Mouse (Mus musculus): ENCODE data around the gene Nadsyn1.
A peak's percentile ranks its signal among the peaks of the same experiment; 100 is the strongest.

Gene Nadsyn1

GRCm38 (mm10) chr7:143822375-143823265 lies at the start of gene Nadsyn1, which contains the start of gene Dhcr7:
Gene Nadsyn1, minus strand, starts transcription at chr7:143822849.
Gene Dhcr7, plus strand, starts transcription at chr7:143823145.
- peak; percentile 100 for DNase-seq

- no peak for DNase-seq
Observed at GRCm38 (mm10) chr7:143868874-143869273, 46.2 kb upstream of the Nadsyn1 start.

DNA sequence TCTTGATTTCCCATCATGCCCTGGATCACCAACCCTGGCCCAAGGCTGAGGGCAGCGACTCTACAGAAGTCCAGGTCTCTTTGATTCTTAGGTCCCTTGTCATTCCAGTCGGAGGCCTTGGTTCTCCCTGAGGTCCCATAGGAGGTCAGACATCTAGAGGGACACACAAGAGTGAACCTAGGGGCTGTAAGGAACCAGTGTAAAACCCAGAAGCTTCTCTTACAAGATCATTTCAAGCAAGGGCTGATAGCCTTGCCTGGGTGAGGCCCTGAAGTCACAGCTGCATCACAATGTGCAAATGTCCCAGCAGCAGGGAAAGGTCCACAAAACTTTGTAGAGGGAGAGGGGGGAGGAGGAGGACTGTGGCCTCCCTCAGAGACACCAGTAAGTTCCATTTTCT lies 43.9 kb upstream of the Nadsyn1 start, which contains the start of gene Gm498:
Gm498 (plus strand) TSS at position 301 of the 400 bp plus-strand sequence.
- no peak for DNase-seq

GRCm38 (mm10) chr7:143848768-143849482 lies 26.3 kb upstream of the Nadsyn1 start:
- DNase-seq: peak; percentile 86

DNA sequence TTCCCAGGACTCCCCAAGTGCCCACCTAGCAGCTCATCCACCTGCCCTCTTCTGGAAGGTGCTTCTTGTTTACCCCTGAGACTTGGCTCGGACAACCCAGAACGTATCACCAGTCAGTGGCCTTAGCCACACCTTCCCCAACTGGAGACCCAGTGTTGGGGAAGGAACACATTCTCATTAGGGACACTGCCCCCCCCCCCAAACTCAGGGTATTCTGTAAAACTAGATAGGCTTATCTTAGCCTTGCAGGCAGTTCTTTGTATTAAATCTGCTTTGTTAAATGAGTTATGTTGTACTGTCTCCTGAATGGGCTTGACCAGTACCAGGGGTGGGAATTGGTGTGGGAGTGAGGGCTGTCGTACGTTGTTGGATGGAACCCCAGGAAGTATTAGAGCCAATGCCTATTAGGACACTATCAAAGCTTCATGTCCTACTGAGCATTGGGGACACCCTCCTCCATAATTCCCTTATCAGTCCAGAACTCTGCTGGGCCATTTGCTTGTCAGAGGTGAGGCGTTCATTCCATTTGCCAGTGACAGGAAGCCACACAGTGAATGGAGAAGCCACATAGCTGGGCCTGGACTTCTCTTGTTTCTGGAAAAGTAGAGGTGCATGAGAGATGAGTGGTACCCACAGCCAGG lies 25.6 kb upstream of the Nadsyn1 start:
- DNase-seq: no peak

DNA sequence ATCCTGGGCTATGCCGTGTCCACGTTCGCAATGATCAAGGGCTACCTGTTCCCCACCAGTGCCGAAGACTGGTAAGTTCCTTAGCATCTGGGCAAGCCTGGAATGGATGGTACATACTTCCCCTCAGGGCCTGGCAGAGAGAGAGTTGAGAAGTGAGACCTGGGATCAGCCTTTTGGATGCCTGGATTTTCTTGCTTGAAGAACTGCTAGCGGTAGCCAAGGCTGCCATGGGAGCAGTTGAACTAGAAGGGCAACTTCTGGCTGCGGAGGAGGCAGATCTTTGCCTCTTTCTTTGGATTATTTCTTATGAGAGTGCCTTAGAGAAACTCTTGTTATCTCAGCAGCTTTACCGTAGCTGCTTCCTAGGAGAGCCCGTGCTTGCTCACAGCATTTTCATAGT lies 18.7 kb upstream of the Nadsyn1 start:
- DNase-seq: no peak

DNA sequence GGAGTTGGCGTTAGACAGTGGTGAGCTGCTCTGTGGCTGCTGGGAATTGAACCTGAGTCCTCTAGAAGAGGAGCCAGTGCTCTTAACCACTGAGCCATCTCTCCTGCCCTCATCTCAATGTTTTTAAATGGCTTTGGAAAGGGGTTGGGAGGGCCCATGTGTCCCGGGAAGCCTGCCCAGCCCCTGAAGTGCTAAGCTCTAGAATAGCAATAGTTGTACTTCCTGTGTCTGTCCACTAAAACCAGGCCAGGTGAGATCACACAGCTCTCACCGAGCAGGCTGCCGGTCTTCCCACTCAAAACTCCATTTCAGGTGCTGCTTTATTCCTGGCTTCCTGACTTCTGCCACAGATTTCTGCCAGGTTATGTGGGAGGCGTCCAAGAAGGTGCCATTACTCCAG lies 17.5 kb upstream of the Nadsyn1 start:
- no peak for DNase-seq

DNA sequence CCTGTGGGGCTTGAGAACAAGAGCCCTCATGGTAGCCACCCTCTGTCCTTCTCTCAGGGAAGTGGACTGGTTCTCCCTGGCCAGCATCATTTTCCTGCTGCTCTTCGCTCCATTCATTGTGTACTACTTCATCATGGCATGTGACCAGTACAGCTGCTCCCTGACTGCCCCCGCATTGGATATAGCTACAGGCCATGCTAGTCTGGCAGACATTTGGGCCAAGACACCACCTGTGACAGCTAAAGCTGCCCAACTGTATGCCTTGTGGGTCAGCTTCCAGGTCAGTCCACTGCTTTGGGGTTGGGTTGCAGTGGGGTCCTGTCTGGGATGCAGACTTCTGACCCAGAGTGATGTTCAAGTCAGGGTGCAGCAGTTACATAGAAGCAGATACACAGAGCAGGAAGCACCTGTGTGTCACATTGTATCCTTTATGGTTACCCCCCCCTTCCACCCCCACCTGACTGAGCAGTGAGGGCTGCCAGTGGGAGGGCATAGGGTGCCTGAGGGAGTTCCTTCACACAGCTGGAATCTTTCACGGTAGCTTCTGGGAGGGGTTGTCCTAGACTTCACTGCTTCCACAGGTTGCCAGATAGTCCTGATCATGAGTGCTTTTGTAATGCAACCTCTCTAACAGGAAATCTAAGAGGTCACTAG lies 15.2 kb upstream of the Nadsyn1 start:
- DNase-seq: no peak

GRCm38 (mm10) chr7:143834972-143835371 lies 12.3 kb upstream of the Nadsyn1 start:
- DNase-seq: no peak

DNA sequence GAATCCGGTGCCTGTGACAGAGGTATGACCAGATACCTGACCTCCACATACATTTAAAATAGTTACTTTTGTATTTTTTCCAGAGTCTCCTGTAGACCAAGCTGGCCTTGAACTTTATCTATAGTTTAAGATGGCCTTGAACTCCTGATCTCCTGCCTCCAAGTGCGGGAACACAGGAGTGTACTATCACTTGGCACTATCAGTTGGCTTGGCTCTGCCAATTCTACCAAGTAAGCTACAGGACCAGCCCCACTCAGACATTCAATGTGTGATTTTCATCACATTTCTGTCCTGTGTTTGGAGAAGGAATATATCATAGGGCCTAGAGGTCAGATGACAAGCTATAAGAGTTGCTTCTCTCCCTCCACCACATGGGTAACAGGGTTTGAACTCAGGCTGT lies 11.7 kb upstream of the Nadsyn1 start:
- no peak for DNase-seq

DNA sequence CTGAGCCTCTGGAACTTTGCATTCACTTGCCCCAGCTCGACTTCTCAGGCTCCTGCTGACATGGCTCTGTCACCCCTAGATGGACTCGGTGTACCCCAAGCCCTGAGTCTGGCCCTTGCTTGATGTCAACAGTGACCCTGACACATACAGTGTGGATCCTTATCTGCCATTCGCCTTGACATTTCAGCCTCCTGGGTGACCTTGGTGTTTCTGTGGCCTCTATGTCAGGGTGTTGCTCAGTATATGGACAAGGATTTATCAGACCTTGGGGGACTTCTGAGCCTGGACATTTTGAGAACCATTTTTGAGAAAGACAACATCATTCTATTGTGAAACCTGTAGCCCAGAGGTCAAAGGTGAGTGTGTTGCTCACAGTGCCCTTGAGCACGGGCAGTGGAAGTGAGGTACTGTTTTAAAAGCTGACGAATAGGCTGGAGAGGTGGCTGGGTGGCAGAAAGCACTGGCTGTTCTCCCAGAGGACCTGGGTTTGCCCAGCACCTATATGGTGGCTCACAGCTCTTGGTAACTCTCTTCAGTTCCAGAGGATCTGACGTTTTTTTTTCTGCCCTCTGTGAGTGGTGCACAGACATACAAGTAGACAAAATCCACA lies 11.0 kb upstream of the Nadsyn1 start:
- DNase-seq: no peak

- no peak for DNase-seq
Observed at GRCm38 (mm10) chr7:143832611-143833010, 10.0 kb upstream of the Nadsyn1 start.

GRCm38 (mm10) chr7:143832196-143832595 lies 9.5 kb upstream of the Nadsyn1 start:
- DNase-seq: no peak

DNA sequence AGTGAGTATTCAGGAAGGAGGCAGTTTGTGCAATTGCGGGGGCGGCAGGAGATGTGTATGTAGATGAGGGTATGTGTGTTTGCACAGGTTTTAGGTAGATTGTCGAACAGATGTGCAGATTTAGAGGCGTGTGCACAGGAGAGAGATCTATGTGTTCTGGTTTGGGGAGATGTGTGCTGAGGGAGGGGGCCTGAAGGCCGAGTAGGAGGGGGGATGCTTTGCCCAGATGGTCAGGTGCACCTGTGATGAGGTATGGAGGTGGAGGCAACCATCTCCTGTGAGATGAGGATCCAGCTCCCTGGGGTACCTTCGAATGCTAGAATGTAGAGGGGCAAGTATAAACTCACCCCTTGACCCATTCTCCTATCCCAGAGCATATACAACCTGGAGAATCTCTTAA lies 7.8 kb upstream of the Nadsyn1 start:
- DNase-seq: no peak

DNA sequence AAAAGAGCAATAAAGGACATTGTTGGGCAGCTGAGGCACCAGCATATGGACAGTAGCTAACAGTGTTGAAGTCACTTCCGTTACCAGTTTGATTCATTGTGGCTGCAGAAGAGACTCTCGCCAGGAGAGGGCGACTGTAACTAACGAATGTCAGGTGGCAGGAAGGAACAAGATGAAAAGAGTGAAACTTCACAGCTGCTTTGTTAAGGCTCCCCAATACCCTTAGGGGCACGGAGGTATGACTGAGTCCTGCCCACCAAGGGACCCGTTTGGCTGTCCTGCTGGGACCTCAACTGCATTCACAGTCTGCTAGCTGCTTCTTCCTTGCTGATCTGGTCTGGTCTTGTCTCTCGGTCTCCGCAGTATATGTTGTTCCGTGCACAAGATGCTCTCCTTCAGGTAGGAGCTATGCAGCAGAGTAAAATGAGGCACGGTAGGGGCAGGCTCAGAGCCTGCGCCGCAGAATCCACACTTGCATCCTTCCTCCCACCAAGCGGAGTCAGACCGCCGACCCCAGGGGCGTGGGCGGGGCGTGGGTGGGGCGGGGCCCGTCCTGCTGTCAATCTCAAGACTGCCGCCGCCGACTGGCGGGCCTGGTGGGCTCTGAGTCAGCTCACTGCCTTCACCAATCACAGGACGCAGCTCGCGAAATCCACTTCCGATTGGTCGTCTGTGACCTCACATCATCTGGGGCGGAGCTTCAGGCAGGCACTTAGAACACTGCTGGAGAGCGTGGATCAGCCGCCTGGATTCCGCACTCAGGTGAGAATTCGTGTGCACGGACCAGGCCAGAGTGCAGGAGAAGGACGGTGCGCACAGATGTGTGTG lies 7.1 kb upstream of the Nadsyn1 start:
- peak; percentile 97 for DNase-seq

- no peak for DNase-seq
Observed at GRCm38 (mm10) chr7:143826985-143827384, 4.3 kb upstream of the Nadsyn1 start.

- DNase-seq: peak; percentile 31
Observed at GRCm38 (mm10) chr7:143823266-143823605, 587 bp upstream of the Nadsyn1 start.

GRCm38 (mm10) chr7:143821241-143821640 lies 1.4 kb downstream of the Nadsyn1 start:
- DNase-seq: peak; percentile 47

DNA sequence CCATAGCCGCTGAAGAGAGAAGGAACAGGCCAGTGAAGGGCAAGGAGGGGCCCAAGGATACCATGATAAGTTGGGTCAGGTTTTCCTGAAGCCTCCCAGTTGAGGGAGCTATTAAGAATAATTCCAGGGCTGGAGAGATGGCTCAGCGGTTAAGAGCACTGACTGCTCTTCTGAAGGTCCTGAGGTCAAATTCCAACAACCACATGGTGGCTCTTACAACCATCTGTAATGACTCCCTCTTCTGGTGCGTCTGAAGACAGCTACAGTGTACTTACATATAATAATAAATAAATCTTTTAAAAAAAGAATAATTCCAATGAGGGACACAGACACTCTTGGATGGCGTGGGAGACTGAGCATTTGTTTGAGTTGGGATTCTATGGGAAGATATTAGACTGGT lies 3.4 kb downstream of the Nadsyn1 start:
- DNase-seq: peak; percentile 38

DNA sequence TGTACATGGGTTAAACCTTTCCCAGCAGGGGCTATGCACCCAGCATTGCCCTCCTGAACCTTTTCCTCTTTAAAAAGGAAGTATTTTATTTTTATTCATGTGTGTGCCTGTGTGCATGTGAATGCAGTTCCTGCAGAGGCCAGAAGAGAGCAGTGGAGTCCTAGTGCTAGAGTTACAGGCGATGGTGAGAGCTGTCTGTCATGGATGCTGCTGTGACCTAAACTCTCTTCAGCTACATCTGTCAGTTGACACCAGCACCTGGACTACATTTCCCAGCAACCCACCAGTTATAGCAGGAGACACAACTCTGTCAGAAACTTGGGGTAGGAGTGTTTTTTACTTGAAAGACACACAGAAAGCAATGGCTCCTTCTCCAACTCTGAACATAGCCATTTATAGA lies 13.7 kb downstream of the Nadsyn1 start:
- DNase-seq: peak; percentile 34

- DNase-seq: peak; percentile 40
Observed at GRCm38 (mm10) chr7:143805199-143805624, 17.4 kb downstream of the Nadsyn1 start.
